Mouse (Mus musculus) cerebellum, adult (tissue): ENCODE data around the gene Hepacam2.
A peak's percentile ranks its signal among the peaks of the same experiment; 100 is the strongest.
"Not testable (repeated sequence)": the region's sequence is repeated elsewhere in the genome, so short reads cannot be mapped to it uniquely, and the experiment has no call there.

ENCODE experiments used
- ATAC-seq: cut with Nextera tagmentation; 2 replicates; pipeline ENCODE4 v1.9.2; 2017; ENCODE audit warnings: mild to moderate bottlenecking, moderate library complexity, mixed read lengths; ENCODE audit not compliant: insufficient number of reproducible peaks, low FRiP score, low TSS enrichment

Gene Hepacam2

GRCm38 (mm10) chr6:3498162-3498848, at the start of gene Hepacam2, which contains the start of gene Vps50:
Gene Hepacam2, minus strand, starts transcription at chr6:3498298.
Gene Vps50, plus strand, starts transcription at chr6:3498382.
- peak; percentile 99 for ATAC-seq

- ATAC-seq: no peak
These were observed 46.9 kb upstream of the Hepacam2 start for GRCm38 (mm10) chr6:3544970-3545369.

- ATAC-seq: no peak
These were observed 45.8 kb upstream of the Hepacam2 start for GRCm38 (mm10) chr6:3543862-3544261.

- no peak for ATAC-seq
These were observed 41.4 kb upstream of the Hepacam2 start for GRCm38 (mm10) chr6:3539470-3539869.

GRCm38 (mm10) chr6:3536048-3536447, 38.0 kb upstream of the Hepacam2 start:
- ATAC-seq: no peak

GRCm38 (mm10) chr6:3531445-3531844, 33.3 kb upstream of the Hepacam2 start:
- ATAC-seq: no peak

GRCm38 (mm10) chr6:3528198-3528597, 30.1 kb upstream of the Hepacam2 start:
- no peak for ATAC-seq

GRCm38 (mm10) chr6:3512611-3513010, 14.5 kb upstream of the Hepacam2 start:
- peak; percentile 83 for ATAC-seq

- ATAC-seq: peak; percentile 28; the same call in 1 of the 2 replicates
These were observed 13.5 kb upstream of the Hepacam2 start for GRCm38 (mm10) chr6:3511612-3512011.

GRCm38 (mm10) chr6:3511116-3511515, 13.0 kb upstream of the Hepacam2 start:
- ATAC-seq: no peak

- ATAC-seq: peak; percentile 32
These were observed 11.7 kb upstream of the Hepacam2 start for GRCm38 (mm10) chr6:3509782-3510181.

GRCm38 (mm10) chr6:3508151-3508550, 10.1 kb upstream of the Hepacam2 start:
- ATAC-seq: not testable (repeated sequence)

GRCm38 (mm10) chr6:3507078-3507477, 9.0 kb upstream of the Hepacam2 start:
- no peak for ATAC-seq

- no peak for ATAC-seq
These were observed 7.2 kb upstream of the Hepacam2 start for GRCm38 (mm10) chr6:3505289-3505688.

- no peak for ATAC-seq
These were observed 2.2 kb upstream of the Hepacam2 start for GRCm38 (mm10) chr6:3500286-3500685.

GRCm38 (mm10) chr6:3496210-3496609, 1.9 kb downstream of the Hepacam2 start:
- ATAC-seq: no peak

GRCm38 (mm10) chr6:3494285-3494684, 3.8 kb downstream of the Hepacam2 start:
- ATAC-seq: no peak

GRCm38 (mm10) chr6:3487355-3487754, 10.7 kb downstream of the Hepacam2 start:
- no peak for ATAC-seq

- no peak for ATAC-seq
These were observed 13.0 kb downstream of the Hepacam2 start for GRCm38 (mm10) chr6:3485133-3485532.

GRCm38 (mm10) chr6:3481705-3482104, 16.4 kb downstream of the Hepacam2 start:
- no peak for ATAC-seq

- no peak for ATAC-seq
These were observed 18.2 kb downstream of the Hepacam2 start for GRCm38 (mm10) chr6:3479853-3480252.

GRCm38 (mm10) chr6:3476299-3476698, 21.8 kb downstream of the Hepacam2 start:
- ATAC-seq: no peak
